Mouse (Mus musculus) hematopoietic stem cell, adult 5-6 weeks (primary cell): Measurements from ENCODE around the gene Cfd. TPM values are rescaled to one million over a fixed set of nuclear protein-coding genes. Genes with fewer than 3 reads are reported as not detected.
A peak's percentile ranks its signal among the peaks of the same experiment; 100 is the strongest.

ENCODE experiments used
- ATAC-seq, 2 experiments: fragments of 125-278 bp in 1 of 2; replicated peaks in 1 of 2; 2 replicates each; pipeline ENCODE4 v1.8.0; 2016 to 2017; ENCODE audit warnings: inconsistent platforms in 2 of 2, mild to moderate bottlenecking in 2 of 2, moderate number of reproducible peaks in 2 of 2, low read depth in 1 of 2, moderate TSS enrichment in 1 of 2; ENCODE audit not compliant: low FRiP score in 2 of 2, poor library complexity in 2 of 2, severe bottlenecking in 2 of 2, insufficient read depth in 1 of 2, low TSS enrichment in 1 of 2
- total RNA-seq: library from RNA; stranded (forward); fragments of 172-1452, 232-1000 nt; gene quantifications from 2 replicates; pipeline ENCODE4 v1.2.3, GENCODE M21; 2017

Gene Cfd
- total RNA-seq, result not detected in 2 replicates

DNA sequence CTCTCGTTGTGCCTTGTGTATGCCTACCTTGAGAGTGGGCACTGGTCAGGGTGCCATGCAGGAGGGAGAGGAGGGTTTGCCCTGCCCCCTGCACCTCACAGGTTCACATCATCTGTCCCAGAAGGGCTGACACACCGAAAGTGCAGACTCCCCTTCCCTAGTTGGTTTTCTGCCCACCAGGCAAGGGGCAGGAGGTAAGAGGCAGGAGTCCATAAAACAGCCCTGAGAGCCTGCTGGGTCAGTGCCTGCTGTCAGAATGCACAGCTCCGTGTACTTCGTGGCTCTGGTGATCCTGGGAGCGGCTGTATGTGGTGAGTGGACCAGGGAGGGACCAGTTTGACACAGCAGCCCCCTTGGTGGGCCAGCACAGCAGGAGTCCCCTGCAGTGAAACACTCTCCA lies at the start of gene Cfd:
Cfd (plus strand) TSS at position 184 of the 400 bp plus-strand sequence.
- no peak for ATAC-seq

DNA sequence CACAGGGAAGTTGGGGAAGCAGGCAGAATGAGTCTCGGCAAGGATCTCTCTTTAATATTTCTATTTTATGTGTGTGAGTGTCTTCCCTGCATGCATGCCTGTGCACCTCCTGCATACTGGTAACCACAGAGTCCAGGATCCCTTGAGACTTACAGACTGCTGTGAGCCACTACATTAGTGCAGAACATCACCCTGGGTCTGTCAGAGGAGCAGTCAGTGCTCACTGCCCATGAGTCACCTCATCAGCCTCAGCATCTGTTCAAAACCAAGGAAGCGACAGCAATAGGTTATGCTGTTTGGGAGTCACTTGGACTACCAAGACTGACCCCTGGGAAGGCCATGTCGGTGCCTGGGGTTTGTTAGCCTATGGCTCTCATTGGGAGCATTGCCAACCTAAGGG lies 48.3 kb upstream of the Cfd start:
- ATAC-seq, result no peak

DNA sequence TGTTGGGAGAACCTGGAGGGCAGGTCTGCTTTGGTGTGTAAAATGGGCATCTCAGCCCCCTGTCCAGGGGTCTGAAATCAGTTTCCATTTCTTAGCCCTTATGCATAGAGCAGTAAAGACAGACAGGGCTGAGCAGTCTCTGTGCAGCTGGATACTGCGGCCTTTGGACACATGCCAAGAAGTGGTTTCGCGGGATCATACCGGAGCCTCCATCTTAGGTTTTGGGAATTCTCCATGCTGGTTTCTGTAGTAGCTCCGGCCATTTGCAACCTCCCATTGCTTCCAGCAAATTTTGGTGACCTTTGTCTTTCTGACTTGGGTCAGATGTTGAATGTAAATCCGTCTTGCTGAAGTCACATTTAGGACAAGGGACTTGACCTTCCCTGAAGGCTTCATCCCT lies 47.2 kb upstream of the Cfd start:
- ATAC-seq, result no peak

DNA sequence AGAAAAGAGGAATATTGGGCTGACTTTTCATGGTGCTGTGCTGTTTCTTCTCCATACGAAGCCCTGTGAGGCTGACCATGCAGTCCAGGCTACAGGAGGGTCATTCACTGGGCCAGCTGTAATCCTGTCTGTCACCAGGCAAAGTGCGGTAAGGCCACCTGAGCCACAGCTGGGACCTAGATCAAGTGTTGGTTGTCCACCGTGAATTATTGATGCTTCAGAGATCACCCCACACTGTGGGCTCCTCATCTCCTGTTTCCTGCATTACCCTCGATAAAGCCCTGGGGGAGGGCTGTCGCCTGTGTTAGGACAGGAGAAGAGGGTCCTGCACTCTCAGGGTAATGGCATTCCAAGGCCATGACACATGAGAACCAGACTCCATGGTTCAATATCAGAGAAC lies 44.1 kb upstream of the Cfd start:
- ATAC-seq, result no peak

DNA sequence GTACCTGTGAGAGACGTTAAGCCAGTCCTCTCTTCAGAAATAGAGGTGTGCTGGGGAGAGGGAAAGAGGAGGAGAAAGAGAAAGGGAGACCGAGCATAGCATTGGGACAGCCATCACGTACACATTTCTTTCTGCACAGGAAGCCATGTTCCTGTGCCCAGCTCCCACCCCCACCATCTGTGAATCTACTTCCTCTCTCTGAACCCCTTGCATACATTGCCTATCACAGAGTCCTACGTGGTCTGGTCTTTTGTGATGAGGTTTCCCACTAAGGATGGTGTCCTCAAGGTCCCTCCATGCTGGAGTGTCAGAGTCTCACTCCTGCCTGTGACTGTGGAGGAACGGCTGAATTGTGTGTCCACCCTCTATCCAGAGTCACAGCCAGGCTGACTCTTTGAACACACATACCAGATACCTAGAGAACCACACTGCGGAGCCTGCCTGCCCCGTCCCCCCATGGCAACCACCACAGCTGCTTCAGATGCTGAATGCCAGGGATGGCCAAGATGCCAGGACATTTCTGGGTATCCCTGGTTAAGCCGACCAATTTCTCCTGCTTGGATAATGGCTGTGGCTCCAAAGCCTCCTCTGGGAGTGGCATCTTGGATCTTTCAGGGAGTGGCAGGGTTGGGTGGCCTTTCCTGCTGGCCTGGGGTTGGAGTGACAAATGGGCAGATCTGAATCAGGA lies 40.6 kb upstream of the Cfd start:
- ATAC-seq, result peak in 1 of 2 experiments; percentile 21; a peak in 1 of 4 replicates

DNA sequence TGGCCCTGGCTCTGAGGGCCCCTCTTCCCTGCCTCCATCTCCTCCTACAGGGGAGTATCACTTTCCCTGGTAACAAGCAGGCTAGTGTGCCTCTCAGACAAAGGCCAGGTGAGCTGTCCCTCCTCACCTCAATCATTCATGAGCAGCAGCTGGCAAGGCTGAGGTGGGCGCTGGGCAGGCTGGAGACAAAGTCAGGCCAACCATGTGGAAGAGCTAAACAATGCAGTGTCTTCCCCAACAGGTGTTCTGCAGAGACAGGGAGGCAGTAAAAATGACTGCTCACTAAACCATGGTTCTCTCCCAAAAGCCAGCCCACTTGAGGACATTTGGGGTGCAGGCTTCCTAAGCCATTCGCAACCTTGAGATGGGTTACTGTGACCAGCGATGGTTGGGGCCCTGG lies 39.0 kb upstream of the Cfd start:
- no peak for ATAC-seq

DNA sequence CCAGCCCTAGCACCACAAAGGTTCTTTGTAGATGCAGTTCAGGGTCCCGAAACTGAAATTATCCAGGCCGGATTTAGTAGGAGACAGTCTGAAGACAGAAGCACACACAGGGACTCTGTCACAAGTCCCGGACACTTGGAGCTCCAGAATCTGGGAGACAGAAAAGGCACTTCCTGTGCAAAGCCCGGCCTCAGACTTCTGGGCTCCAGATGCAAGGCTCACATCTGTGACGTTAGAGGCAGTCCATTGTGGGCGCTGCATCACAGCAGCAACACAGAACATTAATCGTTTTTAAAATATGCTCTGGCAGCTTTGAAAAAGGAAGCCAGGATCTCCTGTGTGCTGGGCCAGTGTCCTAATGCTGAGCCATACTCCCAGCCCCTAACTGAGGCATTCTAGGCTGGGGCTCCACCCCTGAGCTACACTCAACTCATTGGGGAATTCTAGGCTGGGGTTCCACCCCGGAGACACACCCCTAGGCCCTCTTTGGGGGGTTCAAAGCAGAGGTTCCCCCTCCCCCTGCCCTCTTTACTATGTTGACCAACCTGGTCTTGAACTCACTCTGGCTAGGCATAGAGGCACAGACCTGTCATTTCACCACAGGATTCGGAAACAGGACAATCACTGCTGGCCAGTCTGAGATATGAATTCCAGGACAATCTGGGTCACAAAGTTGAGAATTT lies 38.4 kb upstream of the Cfd start:
- ATAC-seq, result no peak

DNA sequence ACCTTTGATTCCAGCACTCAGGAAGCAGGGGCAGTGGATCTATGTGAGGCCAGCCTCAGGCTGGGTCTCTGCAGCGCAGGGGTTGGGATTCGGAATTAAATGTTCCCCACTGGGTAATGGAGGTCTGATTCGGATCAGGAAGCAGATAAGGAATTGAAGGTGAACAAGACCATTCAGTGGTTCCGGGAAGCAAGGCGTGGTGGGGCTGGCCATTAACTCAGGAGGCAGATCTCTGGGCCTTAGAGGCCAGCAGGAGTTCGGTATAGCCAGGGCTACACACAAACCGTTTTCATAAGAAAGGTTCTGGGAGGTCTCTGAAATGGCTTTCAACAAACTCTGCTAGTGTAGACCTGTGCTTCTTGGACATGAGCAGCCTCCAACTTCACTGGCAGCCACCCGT lies 37.8 kb upstream of the Cfd start:
- no peak for ATAC-seq

DNA sequence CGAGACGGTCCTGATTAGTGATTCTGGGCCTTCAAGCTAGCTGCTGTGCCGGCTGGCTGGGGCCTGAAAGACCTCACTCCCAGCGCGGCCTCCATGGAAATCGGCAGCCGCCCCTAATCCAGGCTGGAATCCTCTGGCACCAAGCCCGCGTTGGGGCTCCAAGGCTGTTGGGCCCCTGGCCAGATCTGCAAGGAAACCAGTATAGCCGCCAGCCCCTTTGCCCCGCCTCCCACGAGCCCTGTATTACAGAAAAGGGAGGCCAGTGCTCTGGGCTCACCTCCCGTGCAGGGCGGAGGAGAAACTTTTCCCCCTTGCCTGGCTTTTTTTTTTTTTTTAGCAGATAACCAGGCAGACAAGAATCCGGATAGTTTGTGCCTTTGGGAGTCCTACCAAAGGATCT lies 37.3 kb upstream of the Cfd start:
- no peak for ATAC-seq

DNA sequence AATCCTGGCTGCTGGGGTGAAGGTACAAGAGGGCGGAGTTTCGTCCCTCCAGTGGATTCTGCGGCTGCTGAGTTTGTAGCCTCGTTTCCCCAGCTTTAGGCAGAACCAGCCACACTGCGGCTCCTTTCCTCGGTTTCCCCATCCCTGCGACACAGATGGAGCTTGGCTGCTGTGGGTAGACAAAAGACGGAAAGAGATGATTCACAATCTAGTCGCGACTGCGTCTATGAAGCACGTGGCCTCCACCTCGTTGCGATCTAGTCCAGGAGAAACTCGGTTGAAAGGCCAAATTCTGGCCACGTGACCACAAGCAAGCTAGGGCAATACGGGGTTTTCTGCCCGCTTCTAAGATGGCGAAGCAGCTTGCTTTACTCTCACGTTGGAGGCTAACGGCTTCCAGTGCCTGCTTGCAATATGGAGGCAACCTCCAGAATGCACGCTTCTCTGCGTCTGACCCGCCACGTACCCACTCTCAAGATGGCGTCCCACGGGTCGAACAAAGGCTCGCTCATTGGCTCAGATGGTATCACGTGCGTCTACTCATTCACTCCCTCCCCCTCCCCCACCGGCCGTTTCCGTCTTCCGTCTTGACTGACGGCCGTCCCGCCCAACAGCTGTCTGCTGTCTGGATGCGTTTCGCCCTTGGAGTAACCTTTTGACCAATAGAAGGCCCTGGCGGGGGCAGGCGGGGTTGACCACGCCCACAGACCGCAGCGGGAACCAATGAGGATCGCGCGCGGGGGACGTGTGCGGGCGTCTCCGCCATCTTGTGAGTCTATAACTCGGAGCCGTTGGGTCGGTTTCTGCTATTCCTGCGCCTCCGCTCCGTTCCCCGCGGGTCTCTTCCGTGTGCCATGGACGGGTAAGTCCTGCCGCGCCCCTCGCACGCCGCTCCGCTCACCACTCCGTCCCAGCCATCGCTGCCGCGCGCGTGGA lies 36.5 kb upstream of the Cfd start, which contains the start of gene Ptbp1:
Ptbp1 (plus strand) TSS at position 568 of the 936 bp plus-strand sequence.
- ATAC-seq, result peak; percentile 83

DNA sequence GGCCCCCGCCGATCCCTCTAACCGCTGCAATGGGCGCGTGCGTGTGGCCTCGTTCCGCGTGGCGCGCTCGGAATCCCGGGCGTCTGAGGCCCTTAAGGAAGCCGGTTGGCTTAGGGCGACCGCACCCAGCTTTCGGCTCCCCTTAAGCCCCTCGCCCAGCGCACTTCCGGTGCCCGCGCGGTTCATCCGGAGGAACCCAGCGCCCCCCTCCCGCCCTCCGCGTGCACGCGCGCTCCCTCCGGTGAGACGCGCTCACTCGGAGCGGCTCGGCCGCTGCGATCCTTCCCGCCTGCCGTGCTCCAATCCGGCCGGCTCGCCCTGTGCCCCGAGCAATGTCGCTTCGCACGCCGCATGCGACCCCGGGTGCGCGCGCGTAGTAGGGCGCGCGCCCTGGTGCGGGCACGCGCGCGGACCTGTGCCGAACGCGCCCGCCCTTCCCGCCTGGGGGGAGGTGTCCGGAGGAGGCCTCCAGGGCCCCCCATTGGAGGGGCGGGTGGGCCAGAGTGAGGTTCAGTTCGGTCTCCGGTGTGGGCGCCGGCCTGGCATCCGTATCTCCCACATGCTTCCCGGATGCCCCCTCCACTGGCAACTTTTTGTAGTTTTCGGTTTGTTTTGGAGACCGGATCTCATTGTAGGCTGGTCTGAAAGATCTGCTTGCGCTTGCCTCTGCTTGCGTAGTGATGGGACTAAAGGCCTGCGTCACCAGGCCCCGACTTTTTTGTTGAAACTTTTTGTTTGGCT lies 35.7 kb upstream of the Cfd start:
- ATAC-seq, result no peak

DNA sequence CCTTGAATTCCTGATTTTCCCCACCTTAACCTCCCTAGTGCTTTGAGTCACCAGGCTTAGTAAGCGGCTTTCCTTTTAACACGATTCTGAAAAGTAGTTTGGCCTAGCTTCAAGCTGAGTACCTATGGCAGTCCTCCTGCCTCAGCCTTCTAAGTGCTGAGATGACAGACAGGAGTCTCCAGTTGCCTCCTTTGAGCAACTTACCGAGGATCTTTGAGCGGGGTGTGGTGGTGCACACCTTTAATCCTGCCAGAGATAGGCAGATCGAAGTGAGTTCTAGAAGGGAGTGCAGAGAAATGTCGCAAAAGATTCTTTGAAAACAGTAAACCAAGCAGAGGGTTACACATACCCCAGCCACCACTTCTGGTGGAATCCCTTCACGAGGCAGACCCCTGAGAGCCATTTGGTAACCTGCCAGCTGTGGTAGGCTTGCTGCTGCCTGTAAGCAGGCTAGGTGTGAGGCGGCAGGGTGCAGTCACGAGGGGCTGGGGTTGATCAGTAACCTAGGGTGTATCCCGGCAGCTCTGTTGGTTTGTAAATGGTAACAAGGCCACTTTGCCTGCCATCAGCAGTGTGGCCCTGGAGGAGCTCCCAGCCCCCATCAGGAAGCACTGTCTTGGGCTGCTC lies 35.0 kb upstream of the Cfd start:
- no peak for ATAC-seq

DNA sequence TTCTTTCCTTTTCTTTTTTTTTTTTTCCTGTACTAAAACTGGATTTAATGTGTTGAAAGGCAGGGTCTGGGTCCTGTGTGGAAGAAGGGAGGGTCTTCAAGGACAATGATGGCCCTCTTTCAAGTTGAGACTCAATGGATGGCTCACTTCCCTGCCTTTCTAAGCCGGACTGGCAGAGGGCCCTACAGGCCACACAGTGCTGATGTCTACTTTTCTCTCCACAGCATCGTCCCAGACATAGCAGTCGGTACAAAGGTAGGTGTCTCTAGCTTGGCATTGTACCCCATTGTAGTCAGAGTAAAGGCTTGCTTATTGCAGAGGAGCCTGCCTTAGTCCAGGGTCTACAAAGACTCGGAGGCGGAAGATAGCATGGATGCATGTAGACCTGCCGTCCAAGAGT lies 34.4 kb upstream of the Cfd start:
- no peak for ATAC-seq

DNA sequence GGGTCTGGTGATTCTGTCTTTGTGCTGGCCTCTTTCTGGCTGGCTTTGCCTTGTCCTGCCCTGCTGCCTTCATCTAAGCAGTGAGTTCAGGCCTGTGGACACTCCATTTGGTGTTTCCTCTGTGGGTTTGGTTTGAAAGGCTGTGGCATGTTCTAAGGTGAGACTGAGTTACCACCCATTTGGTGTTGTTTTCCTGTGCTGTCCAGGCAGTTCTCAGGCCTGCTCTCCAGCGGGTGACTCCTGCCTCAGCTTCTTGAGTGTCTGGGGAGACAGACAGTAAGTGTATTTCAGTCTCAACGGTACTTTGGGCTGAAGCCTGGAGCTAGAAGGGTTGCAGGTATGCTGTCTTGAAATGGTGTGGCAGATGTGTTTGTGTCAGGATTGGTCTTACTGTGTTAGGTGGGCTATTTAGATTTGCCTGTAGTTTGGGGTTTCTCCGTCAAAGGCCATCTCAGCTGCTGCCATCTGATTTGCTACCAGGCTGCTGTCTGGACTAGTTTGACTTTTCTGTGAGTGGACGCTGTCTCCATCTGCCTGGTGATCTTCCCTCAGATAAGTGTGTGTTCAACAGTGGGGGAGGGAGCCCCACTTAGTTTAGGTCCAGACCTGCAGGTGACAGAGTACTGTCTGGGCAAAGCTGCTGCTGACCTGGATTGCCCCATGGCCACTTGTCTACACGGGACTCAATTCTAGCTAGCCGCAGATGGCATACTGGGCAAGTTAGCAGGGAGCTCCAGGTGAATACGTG lies 33.8 kb upstream of the Cfd start:
- no peak for ATAC-seq

DNA sequence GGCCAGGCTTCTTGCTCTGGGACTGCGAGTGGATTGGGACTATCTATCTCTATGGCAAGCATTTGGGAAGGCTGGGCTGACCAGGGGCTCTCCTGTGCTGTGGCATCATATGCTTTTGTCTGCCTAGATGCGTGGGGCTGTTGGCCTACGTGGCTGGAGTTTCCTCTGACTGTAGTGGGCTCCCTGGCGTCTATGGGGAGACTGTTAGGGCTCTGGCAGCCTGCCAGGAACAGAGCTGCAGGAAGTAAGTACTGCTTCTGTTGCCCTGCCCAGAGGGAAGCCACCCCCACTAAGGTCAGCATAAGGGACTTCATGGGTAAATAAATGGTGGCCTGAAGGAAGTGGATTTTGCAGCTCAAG lies 33.2 kb upstream of the Cfd start:
- ATAC-seq, result no peak

DNA sequence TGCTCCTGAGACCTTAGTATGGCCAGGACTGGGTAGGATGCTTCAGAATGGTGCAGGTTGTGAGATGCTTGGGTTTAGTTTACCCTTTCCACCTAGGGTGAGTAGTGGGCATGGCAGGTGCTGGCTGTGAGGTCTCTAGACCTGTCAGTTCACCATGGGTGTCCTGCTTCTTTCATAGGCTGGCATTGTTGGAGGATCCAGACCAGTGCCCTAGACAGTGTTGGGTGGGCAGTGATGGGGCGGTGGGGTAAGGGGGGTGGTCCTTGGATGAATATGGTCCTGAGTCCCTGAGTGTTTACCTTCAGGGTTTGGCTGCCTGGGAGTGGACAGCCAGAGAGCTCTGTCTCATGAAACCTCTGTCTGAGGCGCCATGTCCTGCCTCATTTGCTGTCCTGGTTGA lies 32.8 kb upstream of the Cfd start:
- no peak for ATAC-seq
